Mouse (Mus musculus): ENCODE data around the gene Ttc39d. TPM values are rescaled to one million over a fixed set of nuclear protein-coding genes. Genes with fewer than 3 reads are reported as not detected.
A peak's percentile ranks its signal among the peaks of the same experiment; 100 is the strongest.
"Not testable (repeated sequence)": the region's sequence is repeated elsewhere in the genome, so short reads cannot be mapped to it uniquely, and the experiment has no call there.

Ttc39d gene
- total and polyA plus RNA-seq, 3 experiments = 0.13 TPM; not detected in 2

DNA sequence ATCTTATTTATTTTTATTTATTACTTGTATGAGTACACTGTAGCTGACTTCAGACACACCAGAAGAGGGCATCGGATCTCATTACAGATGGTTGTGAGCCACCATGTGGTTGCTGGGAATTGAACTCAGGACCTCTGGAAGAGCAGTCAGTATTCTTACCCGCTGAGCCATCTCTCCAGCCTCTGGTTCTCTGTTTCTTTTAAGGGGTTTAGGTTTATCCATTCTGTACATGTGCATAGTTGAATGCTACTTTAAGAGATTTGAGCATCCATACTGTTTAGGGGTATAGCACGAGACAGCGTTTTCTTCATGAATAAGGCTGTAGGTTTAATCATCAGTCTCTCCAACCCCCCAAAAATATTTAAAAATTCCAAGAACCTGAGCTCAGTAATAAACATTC is 6.7 kb downstream of the Ttc39d start:
- in situ Hi-C loops (cut with MboI; ENCODE audit: low pct_ligation_motif_present, low pct_unique_long_range_greater_than_20kb, low sequenced_read_pairs); DNase-seq (ENCODE audit: extremely low read depth); H3K79me2 ChIP-seq (replicated peaks; ENCODE audit: control insufficient read depth, extremely low read depth, insufficient read depth, poor library complexity, severe bottlenecking); H3K4me1 ChIP-seq (ENCODE audit: control insufficient read depth in 1 of 2, insufficient read depth in 2 of 2); dilution Hi-C loops (cut with MboI; ENCODE audit: extremely low pct_ligation_motif_present, extremely low pct_unique_long_range_greater_than_20kb, low sequenced_read_pairs); H3K9ac ChIP-seq (ENCODE audit: insufficient read depth, low read depth); H3K9me3 ChIP-seq (replicated peaks; ENCODE audit: low read length); H3K36me3 ChIP-seq (replicated peaks in 1 of 2; ENCODE audit: control insufficient read depth in 1 of 2, insufficient read depth in 1 of 2, low read length in 1 of 2); H3K4me2 ChIP-seq (ENCODE audit: insufficient read depth, low read depth, poor library complexity, severe bottlenecking); H3K27me3 ChIP-seq (replicated peaks); H3K27ac ChIP-seq (ENCODE audit: insufficient read depth, low read depth); H3K4me3 ChIP-seq (replicated peaks in 1 of 3; ENCODE audit: low read depth in 2 of 3, low read length in 2 of 3, poor library complexity in 1 of 3): not testable (repeated sequence)
- TF ChIP-seq TBP (conservative IDR thresholded peaks at IDR 0.05; ENCODE audit: low read depth, low read length) = 0 out of 2 replicates have a peak, but pooled peaks have one; percentile 63

DNA sequence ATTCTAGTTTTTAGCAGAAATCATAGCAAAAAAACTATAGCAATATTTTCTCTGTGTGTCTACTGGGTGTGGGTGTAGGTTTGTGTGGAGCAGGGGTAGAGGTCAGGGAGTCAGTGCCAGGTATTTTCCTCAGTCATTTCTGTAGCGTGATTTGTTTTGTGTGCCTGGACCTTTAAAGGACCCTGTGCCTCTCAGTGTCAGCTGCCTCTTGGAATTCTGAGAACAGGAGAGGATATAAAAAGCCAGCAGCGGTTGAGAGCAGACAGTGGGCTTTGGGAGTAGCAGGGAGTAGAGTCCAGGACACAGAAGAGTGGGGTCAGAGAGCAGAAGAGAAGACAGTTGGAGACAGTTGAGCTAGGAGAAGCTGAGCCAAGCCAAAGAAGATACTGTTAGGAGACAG is 12.9 kb downstream of the Ttc39d start:
- dilution Hi-C loops (cut with MboI; ENCODE audit: extremely low pct_ligation_motif_present, extremely low pct_unique_long_range_greater_than_20kb, low sequenced_read_pairs) (no loop called here), in situ Hi-C loops (cut with MboI; ENCODE audit: low pct_ligation_motif_present, low pct_unique_long_range_greater_than_20kb, low sequenced_read_pairs) (no loop called here)
- H3K36me3 ChIP-seq (replicated peaks in 1 of 2; ENCODE audit: control insufficient read depth in 1 of 2, insufficient read depth in 1 of 2, low read length in 1 of 2) = no peaks in the 10 kb centered on the region
- H3K4me3 ChIP-seq (replicated peaks in 1 of 3; ENCODE audit: low read depth in 2 of 3, low read length in 2 of 3, poor library complexity in 1 of 3) = no peak overlapping the region
- H3K4me2 ChIP-seq (ENCODE audit: insufficient read depth, low read depth, poor library complexity, severe bottlenecking) = no peak overlapping the region
- H3K27ac ChIP-seq (ENCODE audit: insufficient read depth, low read depth) = no peak overlapping the region
- TF ChIP-seq JUN (IDR thresholded peaks at IDR 0.05; ENCODE audit: insufficient read depth, low read depth, low read length) (no peak), SMC3 (IDR thresholded peaks at IDR 0.05; ENCODE audit: low read depth, low read length) (no peak), RAD21 (IDR thresholded peaks at IDR 0.05; ENCODE audit: low read depth, low read length) (no peak), KAT2A (IDR thresholded peaks at IDR 0.05; ENCODE audit: insufficient replicate concordance, low read length) (no peak), POLR2A (IDR thresholded peaks at IDR 0.05; ENCODE audit: low read depth, low read length) (no peak), USF2 (conservative IDR thresholded peaks at IDR 0.05; ENCODE audit: low read depth, low read length) (no peak), PAX5 (IDR thresholded peaks at IDR 0.05; ENCODE audit: low read length) (no peak), IRF4 (IDR thresholded peaks at IDR 0.05; ENCODE audit: low read depth, low read length) (no peak), POLR2AphosphoS2 (IDR thresholded peaks at IDR 0.05; ENCODE audit: low read depth, low read length) (no peak), EP300 (IDR thresholded peaks at IDR 0.05; ENCODE audit: low read length) (no peak), MYC (IDR thresholded peaks at IDR 0.05; ENCODE audit: low read depth, low read length) (no peak), BHLHE40 (IDR thresholded peaks at IDR 0.05; ENCODE audit: low read depth, low read length) (no peak)
- no peak for DNase-seq (ENCODE audit: extremely low read depth)
- peaks cover 5 to 20% of the 10 kb centered on the region in 2 experiments; a peak in 3 of 4 replicates for H3K4me1 ChIP-seq (ENCODE audit: control insufficient read depth in 1 of 2, insufficient read depth in 2 of 2)
- H3K9me3 ChIP-seq (replicated peaks; ENCODE audit: low read length) = no peaks in the 10 kb centered on the region
- H3K27me3 ChIP-seq (replicated peaks) = no peaks in the 10 kb centered on the region
- peaks cover 8% of the 10 kb centered on the region for H3K79me2 ChIP-seq (replicated peaks; ENCODE audit: control insufficient read depth, extremely low read depth, insufficient read depth, poor library complexity, severe bottlenecking)
- no peak overlapping the region for H3K9ac ChIP-seq (ENCODE audit: insufficient read depth, low read depth)

DNA sequence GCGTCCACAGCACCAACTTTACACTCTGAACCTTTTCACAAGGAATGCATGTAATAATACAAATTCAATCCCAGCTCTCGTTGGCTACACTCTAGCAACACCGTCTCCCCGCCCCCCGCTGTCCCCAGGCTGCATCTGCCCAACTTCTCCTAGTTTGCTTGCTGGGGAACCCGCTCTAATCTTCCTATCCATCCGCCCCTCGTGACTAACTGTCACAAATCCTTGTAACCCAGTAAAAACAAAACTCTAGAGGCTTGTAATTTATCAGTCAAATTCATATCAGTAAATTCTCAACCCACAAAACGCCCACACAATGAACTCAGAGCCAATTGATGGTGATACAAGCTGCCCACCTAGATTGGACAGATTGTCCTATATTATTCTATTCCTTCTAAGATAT is 13.9 kb downstream of the Ttc39d start:
- dilution Hi-C loops (cut with MboI; ENCODE audit: extremely low pct_ligation_motif_present, extremely low pct_unique_long_range_greater_than_20kb, low sequenced_read_pairs) (no loop called here), in situ Hi-C loops (cut with MboI; ENCODE audit: low pct_ligation_motif_present, low pct_unique_long_range_greater_than_20kb, low sequenced_read_pairs) (no loop called here)
- Histone ChIP-seq H3K9me3 (replicated peaks; ENCODE audit: low read length) (no peaks in the 10 kb centered on the region), H3K9ac (ENCODE audit: insufficient read depth, low read depth) (no peak overlapping the region), H3K4me3 (replicated peaks in 1 of 3; ENCODE audit: low read depth in 2 of 3, low read length in 2 of 3, poor library complexity in 1 of 3) (no peak overlapping the region), H3K27me3 (replicated peaks) (no peaks in the 10 kb centered on the region), H3K27ac (ENCODE audit: insufficient read depth, low read depth) (no peak overlapping the region), H3K4me2 (ENCODE audit: insufficient read depth, low read depth, poor library complexity, severe bottlenecking) (no peak overlapping the region; the same call in 1 of the 2 replicates), H3K36me3 (replicated peaks in 1 of 2; ENCODE audit: control insufficient read depth in 1 of 2, insufficient read depth in 1 of 2, low read length in 1 of 2) (no peaks in the 10 kb centered on the region), H3K4me1 (ENCODE audit: control insufficient read depth in 1 of 2, insufficient read depth in 2 of 2) (peaks cover 5 to 27% of the 10 kb centered on the region in 2 experiments; a peak in 3 of 4 replicates), H3K79me2 (replicated peaks; ENCODE audit: control insufficient read depth, extremely low read depth, insufficient read depth, poor library complexity, severe bottlenecking) (peaks cover 12% of the 10 kb centered on the region)
- DNase-seq (ENCODE audit: extremely low read depth) = no peak
- no peak for TF ChIP-seq NELFE (IDR thresholded peaks at IDR 0.05; ENCODE audit: low read depth, low read length)
- no peak for TF ChIP-seq SMC3 (IDR thresholded peaks at IDR 0.05; ENCODE audit: low read depth, low read length)
- no peak for TF ChIP-seq MAX (IDR thresholded peaks at IDR 0.05; ENCODE audit: low read length)
- TF ChIP-seq CTCF (conservative IDR thresholded peaks at IDR 0.05 in 1 of 2, IDR thresholded peaks at IDR 0.05 in 1 of 2; ENCODE audit: low read depth in 2 of 2, low read length in 2 of 2) = no peak
- TF ChIP-seq TCF12 (IDR thresholded peaks at IDR 0.05; ENCODE audit: low read depth, low read length) = no peak
- TF ChIP-seq RCOR1 (conservative IDR thresholded peaks at IDR 0.05; ENCODE audit: low read depth, low read length) = no peak
- TF ChIP-seq POLR2A (IDR thresholded peaks at IDR 0.05; ENCODE audit: low read depth, low read length) = no peak
- no peak for TF ChIP-seq MXI1 (IDR thresholded peaks at IDR 0.05; ENCODE audit: low read depth, low read length)
- no peak for TF ChIP-seq USF2 (conservative IDR thresholded peaks at IDR 0.05; ENCODE audit: low read depth, low read length)
- no peak for TF ChIP-seq UBTF (IDR thresholded peaks at IDR 0.05; ENCODE audit: low read depth, low read length)
- no peak for TF ChIP-seq TBP (conservative IDR thresholded peaks at IDR 0.05; ENCODE audit: low read depth, low read length)
- TF ChIP-seq MEF2A (IDR thresholded peaks at IDR 0.05; ENCODE audit: borderline replicate concordance, low read depth, low read length) = no peak
- TF ChIP-seq MAZ (IDR thresholded peaks at IDR 0.05; ENCODE audit: low read depth, low read length) = no peak
- no peak for TF ChIP-seq SIN3A (IDR thresholded peaks at IDR 0.05; ENCODE audit: low read length)

All from CH12.LX (cell line).